Mouse (Mus musculus): ENCODE results near the gene Pvalb. TPM values are rescaled to one million over a fixed set of nuclear protein-coding genes. Genes with fewer than 3 reads are reported as not detected.

The Pvalb gene
- total RNA-seq, 2 experiments from 2014 or later = 34.6 to 34.9 TPM

DNA sequence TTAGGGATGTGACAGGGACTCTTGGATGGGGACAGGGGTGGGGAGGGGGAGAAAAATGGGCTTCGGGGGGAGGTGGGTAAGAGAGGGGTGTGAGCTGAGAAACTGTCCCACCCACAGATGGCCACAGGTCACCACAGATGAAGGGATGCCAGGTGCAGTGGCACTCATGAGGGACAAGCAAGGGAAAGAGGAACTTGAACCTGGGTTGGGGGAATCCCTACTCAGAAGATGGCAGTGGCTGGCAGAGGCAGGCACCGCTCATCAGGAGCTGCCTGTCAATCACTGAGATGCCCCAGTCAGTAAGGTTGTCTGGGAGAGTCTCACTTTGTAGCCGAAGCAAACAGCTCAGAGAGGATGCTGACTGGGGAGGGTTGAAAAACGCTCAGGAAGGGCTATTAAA lies 40.9 kb downstream of the Pvalb start:
- DNase-seq (ENCODE audit: low spot score in 2 of 2) = no peak

- no peak for DNase-seq (ENCODE audit: low spot score in 2 of 2)
These were observed 41.7 kb downstream of the Pvalb start for GRCm38 (mm10) chr15:78164466-78164865.

GRCm38 (mm10) chr15:78161946-78162345 lies 44.3 kb downstream of the Pvalb start:
- no peak for DNase-seq (ENCODE audit: low spot score in 2 of 2)

DNA sequence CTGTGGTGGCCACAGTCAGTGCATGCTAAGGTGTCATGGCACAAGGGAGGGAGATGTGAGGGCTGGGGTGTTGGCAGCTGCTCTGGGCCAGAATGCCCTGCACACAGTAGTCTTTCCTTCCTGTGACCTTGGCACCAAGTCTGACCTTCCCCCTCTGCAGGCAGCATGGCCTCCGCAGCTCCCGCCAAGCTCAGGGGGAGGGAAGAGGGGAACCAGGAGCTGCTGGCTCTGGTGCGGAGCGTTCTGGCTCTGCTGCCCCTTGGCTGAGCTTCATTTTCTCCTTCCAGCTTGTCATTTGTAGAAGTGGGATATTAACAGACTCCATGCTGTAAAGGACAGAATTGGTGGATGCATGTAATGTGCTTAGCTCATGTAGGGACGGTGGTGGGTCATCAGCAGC lies 47.9 kb downstream of the Pvalb start:
- DNase-seq (ENCODE audit: low spot score in 2 of 2) = no peak

- DNase-seq (ENCODE audit: low spot score in 2 of 2) = no peak
These were observed 48.4 kb downstream of the Pvalb start for GRCm38 (mm10) chr15:78157824-78158223.

DNA sequence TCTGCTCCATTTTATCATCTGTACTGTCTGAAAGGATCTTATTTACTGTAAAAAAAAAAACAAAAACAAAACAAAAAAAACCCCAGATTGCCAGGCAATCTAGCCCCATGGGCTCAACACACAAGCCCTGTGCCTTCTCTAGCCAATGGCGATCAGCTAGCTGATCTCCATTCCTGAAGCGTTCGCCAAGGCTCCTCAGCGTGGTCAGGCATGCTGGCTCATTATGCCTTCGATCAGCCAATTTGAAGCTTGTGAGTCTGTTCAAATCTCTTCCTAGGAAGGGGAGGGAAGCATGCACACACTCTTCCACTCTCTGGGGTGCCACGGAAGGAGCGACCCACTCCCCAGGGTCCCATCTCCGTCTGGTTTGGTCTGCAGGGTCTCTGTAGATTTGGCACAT lies 48.9 kb downstream of the Pvalb start:
- no peak for DNase-seq (ENCODE audit: low spot score in 2 of 2)

GRCm38 (mm10) chr15:78155421-78155820 lies 50.8 kb downstream of the Pvalb start:
- DNase-seq (ENCODE audit: low spot score in 2 of 2) = no peak

DNA sequence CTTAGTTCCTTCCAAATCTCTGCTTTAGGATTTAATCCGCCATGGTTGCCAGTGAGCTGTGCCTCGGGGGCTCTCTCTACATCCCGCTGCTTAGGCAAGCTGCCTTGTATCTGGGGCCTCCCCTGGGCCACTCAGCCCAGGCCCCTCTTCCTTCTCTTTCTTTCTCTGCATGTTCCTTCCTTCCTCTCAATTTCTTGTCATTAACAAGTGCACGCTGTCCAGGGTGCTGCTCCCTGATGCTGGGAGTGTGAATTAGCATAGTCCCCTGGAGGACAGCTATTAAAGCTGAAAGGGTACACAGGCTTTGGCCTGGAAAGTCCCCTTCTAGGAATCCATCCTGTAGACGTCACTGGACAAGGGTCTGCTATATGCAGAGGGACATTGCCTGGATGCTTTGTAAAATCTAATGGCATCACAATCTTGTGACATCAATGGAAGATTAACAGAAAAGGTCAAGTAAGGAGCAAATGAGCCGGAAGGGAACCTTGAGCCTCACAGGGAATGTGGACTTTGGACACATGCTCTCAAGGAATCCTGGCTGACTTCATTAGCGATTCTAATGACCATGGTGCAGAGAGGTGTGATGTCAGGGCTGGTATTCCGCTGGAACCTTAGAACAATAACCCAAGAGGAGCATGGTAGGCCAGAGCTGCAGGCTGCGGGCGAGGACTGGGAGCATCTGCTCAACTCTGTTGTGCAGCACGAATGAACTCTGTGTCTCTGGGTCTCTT lies 53.0 kb downstream of the Pvalb start:
- DNase-seq (ENCODE audit: low spot score in 2 of 2) = no peak

DNA sequence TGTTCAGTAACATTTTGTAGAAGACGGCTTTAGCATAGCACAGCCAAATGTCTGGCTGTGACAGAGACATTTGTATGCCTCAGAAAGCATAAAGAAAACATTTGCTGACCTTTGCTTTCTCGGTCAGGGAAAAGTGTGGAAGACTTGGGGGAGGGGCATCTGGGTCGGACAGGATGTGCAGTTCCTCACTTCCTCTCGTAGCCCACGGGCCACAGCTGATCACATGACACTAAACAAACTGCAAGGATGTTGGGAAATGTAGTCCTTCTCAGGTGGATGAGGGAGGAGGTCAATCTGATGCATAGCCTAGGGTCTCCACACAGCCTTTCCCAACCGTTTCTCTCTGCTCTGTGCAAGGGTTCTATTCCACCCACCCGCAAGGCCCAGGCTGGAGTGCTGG lies 57.6 kb downstream of the Pvalb start:
- DNase-seq (ENCODE audit: low spot score in 2 of 2) = no peak

Other genes with a start within 250 kb of the Pvalb start
- 10 to 100 TPM; 10.5 to 11.6 TPM for gene Foxred2, start 249.7 kb downstream of the Pvalb start, total RNA-seq (2021)
- 100 to 1,000 TPM in 1 of 2 experiments, 10 to 100 TPM in 1; 99.5 to 100 TPM for gene Eif3d, start 235.6 kb downstream of the Pvalb start, total RNA-seq (2021)
- 10 to 100 TPM; 43.3 to 45.8 TPM for gene Cacng2, start 86.4 kb downstream of the Pvalb start, total RNA-seq (2021)
- gene Ift27, start 32.3 kb downstream of the Pvalb start, total RNA-seq (2021) = 10 to 100 TPM; 26.4 to 31.2 TPM
- gene Ncf4, start 38.4 kb upstream of the Pvalb start, total RNA-seq (2021) = 1 to 10 TPM in 1 of 2 experiments, not detected in 1; 1.7 TPM
- gene Csf2rb2, start 99.3 kb upstream of the Pvalb start, total RNA-seq (2021) = 1 to 10 TPM; 2.3 to 2.7 TPM
- gene Csf2rb, start 119.4 kb upstream of the Pvalb start, total RNA-seq (2021) = 1 to 10 TPM; 3.3 to 3.8 TPM
- under 1 TPM in 1 of 2 experiments, not detected in 1; 0.43 TPM for gene Tex33, start 189.5 kb upstream of the Pvalb start, total RNA-seq (2021)
- gene Tst, start 199.5 kb upstream of the Pvalb start, total RNA-seq (2021) = 10 to 100 TPM; 35.4 to 45.6 TPM
- 10 to 100 TPM; 39.5 to 41.9 TPM for gene Mpst, start 200.0 kb upstream of the Pvalb start, total RNA-seq (2021)
- gene Kctd17, start 222.2 kb upstream of the Pvalb start, total RNA-seq (2021) = 100 to 1,000 TPM; 254 to 262 TPM

All from layer of hippocampus, postnatal 14 days (tissue).